Mouse (Mus musculus) urinary bladder, postnatal 14 days (tissue): Measurements from ENCODE around the gene Nfkbil1.
"Not testable (repeated sequence)": the region's sequence is repeated elsewhere in the genome, so short reads cannot be mapped to it uniquely, and the experiment has no call there.

Source experiments
- DNase-seq: peaks from one replicate; pipeline ENCODE4 v3.0.0; 2021; ENCODE audit warnings: low spot score

Gene Nfkbil1

GRCm38 (mm10) chr17:35236996-35237395 is 1.4 kb upstream of the Nfkbil1 start:
- no peak for DNase-seq

GRCm38 (mm10) chr17:35236390-35236746 is 776 bp upstream of the Nfkbil1 start:
- peak; percentile 98 for DNase-seq

GRCm38 (mm10) chr17:35234903-35235302 is 689 bp downstream of the Nfkbil1 start:
- DNase-seq: peak; percentile 44

GRCm38 (mm10) chr17:35234090-35234489 is 1.5 kb downstream of the Nfkbil1 start:
- DNase-seq: not testable (repeated sequence)

- no peak for DNase-seq
Observed at GRCm38 (mm10) chr17:35233114-35233980, 2.2 kb downstream of the Nfkbil1 start, which contains the start of gene Atp6v1g2. Atp6v1g2 (plus strand) TSS chr17:35233660.

- no peak for DNase-seq
Observed at GRCm38 (mm10) chr17:35232659-35233058, 2.9 kb downstream of the Nfkbil1 start.

- DNase-seq: peak; percentile 84
Observed at GRCm38 (mm10) chr17:35232043-35232442, 3.5 kb downstream of the Nfkbil1 start.

- DNase-seq: no peak
Observed at GRCm38 (mm10) chr17:35231022-35231421, 4.6 kb downstream of the Nfkbil1 start.

GRCm38 (mm10) chr17:35226561-35227046 is 9.0 kb downstream of the Nfkbil1 start:
- no peak for DNase-seq

GRCm38 (mm10) chr17:35225456-35225855 is 10.1 kb downstream of the Nfkbil1 start:
- no peak for DNase-seq

GRCm38 (mm10) chr17:35224641-35225040 is 11.0 kb downstream of the Nfkbil1 start:
- DNase-seq: no peak

- DNase-seq: no peak
Observed at GRCm38 (mm10) chr17:35222299-35222698, 13.3 kb downstream of the Nfkbil1 start.

GRCm38 (mm10) chr17:35220156-35220952 is 15.2 kb downstream of the Nfkbil1 start, which contains the start of gene Gm16181:
Gm16181 (plus strand) TSS chr17:35220834.
- DNase-seq: no peak

- no peak for DNase-seq
Observed at GRCm38 (mm10) chr17:35219601-35220041, 16.0 kb downstream of the Nfkbil1 start.

- no peak for DNase-seq
Observed at GRCm38 (mm10) chr17:35218516-35219193, 16.9 kb downstream of the Nfkbil1 start.

- DNase-seq: no peak
Observed at GRCm38 (mm10) chr17:35213071-35213470, 22.5 kb downstream of the Nfkbil1 start.

GRCm38 (mm10) chr17:35210593-35210992 is 25.0 kb downstream of the Nfkbil1 start:
- DNase-seq: no peak

- no peak for DNase-seq
Observed at GRCm38 (mm10) chr17:35209785-35210535, 25.6 kb downstream of the Nfkbil1 start.

- no peak for DNase-seq
Observed at GRCm38 (mm10) chr17:35205380-35205769, 30.2 kb downstream of the Nfkbil1 start.

- no peak for DNase-seq
Observed at GRCm38 (mm10) chr17:35204494-35205379, 30.9 kb downstream of the Nfkbil1 start, which contains the start of gene Lta. Lta (minus strand) TSS chr17:35205351.
